Mouse (Mus musculus) monocyte, adult 2 months (primary cell): ENCODE measurements around the gene Lpcat3.

ENCODE experiments used
- DNase-seq, 2 experiments: peaks; one replicate each; pipeline ENCODE4 v3.0.0; 2022; ENCODE audit warnings: low spot score in 2 of 2, low read depth in 1 of 2

Lpcat3 gene

GRCm38 (mm10) chr6:124737040-124737439 is 74.2 kb downstream of the Lpcat3 start:
- no peak for DNase-seq

DNA sequence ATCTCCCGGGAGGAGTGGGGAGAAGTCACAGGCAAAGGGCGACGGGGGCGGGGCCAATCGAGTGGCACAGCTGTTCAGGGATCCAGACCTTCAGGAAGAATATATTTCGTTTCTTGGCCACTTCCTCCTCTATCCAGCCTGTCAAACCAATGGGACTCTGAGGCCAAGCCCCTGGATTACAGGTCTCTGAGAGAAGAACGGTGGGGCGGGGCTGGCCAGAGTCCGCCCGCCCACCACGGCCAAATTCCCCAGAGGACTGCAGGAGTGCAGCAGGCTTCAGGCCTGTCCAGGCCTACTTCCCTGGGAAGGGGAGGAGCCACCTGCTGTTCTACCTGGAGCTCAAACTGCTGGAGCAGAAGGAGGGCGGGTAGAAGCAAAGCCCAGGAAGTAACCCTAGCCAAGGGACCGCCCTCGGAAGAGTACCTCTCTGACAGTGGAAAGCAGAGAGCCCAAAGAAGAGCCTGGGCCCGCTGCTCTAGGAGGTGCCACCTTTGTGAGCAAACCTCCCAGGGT is 75.7 kb downstream of the Lpcat3 start, which contains the start of gene Ptpn6:
TSS of gene Ptpn6 (minus strand) at position 204 of the 513 bp plus-strand sequence.
- DNase-seq, result no peak

DNA sequence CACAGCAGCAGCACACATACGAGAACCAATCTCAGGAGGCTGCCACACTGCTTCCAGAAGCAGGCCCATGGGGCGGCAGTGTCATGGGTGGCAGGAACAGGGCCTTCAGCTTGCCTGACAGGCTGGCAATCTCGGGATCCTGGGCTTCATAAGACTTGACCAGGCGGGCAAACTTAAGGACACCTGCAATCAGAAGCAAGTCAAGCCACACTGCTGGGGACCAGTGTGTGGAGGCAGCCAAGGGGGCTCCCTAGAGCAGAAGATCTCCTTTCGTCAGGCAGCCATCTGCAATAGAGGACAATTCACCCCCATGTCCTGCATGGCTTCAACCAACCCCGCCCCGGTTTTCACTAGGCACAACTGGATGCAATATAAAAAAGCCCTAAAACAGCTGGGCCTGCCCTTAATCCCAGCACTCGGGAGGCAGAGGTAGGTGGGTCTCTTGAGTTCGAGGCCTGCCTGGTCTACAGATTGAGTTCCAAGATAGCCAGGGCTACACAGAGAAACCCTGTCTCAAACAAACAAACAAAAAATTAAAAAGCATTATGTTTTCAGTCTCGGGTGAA is 76.5 kb downstream of the Lpcat3 start:
- no peak for DNase-seq

DNA sequence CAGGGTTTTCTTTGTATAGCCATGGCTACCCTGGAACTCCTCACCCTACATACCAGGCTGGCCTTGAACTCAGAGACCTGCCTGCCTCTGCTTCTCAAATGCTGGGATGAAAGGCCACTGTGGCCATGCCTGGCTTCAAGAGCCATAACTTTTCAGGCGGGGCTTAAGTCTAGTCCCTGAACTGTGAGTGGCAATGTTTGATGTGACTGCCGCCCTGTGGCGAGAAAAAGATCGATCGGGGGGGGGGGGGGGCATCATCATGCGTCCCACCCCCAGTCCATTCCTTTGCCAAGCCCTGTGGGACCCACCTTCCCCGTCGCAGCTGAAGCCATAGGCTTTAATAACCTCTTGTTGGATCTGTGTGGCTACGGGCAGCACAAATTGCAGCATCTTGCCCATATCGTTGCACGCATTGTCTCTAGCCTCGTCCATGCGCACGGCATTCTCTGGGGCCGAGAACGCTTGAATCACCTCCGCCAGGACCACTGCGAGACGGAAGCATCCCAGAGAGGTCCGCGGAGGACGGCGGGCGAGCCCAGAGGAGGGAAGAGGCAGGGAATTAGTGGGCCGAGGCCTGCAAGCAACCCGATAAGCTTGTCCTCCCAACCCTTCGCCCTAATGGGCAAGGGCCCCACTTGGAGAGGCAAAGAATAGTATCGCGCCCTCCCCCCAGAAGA is 77.5 kb downstream of the Lpcat3 start:
- DNase-seq, result no peak

DNA sequence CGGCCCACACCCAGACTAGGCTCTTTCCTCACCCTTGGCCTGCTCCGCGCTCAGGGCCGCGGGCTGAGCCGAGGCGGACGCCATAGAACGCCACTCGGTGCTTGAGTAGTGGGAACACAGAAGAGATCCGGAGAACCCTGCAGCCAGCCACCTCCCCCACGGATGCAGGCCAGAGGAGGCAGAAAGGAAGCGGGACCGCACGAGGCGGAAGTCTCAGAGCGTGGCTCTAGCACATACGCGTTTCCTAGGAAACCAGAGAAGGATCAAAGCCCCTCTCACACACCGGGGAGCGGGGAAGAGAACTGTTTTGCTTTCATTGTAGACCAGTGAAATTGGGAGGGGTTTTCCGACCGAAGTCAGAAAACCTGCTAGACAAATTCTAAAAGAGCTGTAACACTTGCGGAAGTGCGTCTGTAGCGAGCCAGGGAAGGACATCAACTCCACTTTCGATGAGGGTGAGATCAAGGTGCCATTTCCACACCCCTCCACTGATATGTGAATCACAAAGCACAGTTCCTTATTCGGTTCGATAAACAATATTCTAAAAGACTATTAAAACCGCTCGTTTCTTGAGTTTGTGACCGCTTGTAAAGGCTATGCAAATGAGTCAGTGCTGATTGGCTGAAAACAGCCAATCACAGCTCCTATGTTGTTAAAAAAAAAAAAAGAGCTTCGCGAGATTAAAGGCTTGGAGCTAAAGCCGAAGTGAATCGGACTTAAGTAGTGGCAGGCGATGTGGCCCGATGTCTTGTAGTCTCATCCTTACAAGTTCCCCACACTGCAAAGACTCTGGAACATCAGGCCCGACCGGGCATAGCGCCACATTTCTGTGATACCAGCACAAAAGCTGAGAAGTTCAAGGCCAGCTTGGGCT is 78.3 kb downstream of the Lpcat3 start, which contains the start of gene Grcc10:
TSS of gene Grcc10 (minus strand) at position 487 of the 874 bp plus-strand sequence.
- peak; percentile 82 to 83 for DNase-seq

DNA sequence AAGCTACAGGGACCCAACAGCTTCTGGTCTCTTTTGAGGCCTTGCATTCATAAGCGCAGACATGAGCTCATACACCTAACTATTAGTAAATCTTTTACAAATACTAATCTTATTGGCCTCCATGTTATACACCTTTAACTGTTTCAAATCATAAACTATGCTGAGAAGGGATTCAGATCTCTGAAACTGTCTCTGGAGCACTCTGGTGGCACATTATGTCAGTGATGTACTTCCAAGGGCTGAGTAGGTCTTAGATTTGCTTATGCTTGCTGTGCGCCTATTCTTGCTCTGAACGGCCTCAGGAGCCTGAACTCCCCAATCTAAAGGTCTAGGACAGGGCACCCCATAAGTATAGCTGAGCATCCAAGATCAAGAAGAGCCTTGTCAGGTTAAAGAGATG is 79.0 kb downstream of the Lpcat3 start:
- DNase-seq, result no peak

DNA sequence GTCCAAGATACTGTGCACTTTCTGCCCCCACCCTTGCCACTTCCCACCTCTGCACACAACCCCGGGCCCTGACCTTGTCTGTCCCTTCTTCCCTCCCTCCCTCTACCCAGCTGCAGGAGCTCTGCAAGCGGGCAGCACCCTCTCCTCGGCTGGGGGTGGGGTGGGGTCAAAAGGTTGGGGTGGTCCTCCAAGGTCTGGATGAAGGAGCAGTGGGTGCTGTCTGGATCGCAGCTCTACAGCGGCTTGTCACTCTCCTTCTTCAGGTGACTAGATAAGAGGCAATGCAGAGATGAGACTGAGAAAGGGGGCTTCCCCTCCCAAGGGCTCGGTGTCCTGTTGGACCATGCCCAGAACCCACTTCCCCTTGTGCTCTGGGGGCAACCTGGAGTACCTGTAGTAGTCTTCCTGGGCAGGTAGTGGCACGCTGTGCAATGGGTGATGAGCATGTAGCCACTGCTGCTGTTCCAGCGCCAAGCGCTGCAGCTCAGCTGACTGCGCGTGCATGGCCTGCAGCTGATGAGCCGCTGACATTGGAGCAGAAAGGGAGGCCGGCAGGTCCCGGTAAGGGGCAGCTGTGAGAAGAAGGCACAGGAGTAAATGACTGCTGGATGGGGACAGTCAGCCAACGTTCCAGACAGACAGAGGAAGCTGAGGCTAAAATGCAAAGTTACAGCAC is 80.2 kb downstream of the Lpcat3 start:
- DNase-seq, result no peak

GRCm38 (mm10) chr6:124743647-124744046 is 80.8 kb downstream of the Lpcat3 start:
- DNase-seq, result no peak

DNA sequence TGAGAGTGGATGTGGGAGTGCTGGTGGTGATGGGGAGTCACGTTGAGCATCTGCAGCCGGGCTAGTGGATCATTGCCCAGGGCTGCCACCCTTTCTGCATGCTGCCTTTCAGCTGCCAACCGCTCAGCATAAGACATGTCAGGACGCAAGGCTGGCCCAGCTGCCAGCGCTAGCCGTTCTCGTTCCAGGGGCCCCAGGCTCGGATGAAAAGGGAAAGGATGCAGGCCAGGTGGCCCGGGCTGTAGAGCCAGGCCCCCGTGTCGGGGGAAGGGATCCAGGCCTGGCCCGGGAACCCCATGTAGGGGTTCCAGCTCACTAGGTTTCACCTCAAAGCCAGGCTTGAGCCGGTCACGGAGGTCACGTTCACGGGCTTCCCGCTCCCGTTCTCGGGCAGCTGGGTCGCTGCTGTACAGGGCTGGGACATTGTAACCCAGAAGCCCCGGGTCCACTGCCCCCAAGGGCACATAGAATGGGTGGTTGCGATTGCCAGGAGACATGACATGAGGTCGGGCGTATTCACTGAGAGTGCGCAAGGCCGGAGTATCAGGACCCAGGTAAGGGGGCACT is 82.0 kb downstream of the Lpcat3 start:
- no peak for DNase-seq

GRCm38 (mm10) chr6:124745490-124746295 is 82.9 kb downstream of the Lpcat3 start:
- DNase-seq, result peak; percentile 83 to 91

- no peak for DNase-seq
Observed at GRCm38 (mm10) chr6:124746296-124746605, 83.4 kb downstream of the Lpcat3 start.

DNA sequence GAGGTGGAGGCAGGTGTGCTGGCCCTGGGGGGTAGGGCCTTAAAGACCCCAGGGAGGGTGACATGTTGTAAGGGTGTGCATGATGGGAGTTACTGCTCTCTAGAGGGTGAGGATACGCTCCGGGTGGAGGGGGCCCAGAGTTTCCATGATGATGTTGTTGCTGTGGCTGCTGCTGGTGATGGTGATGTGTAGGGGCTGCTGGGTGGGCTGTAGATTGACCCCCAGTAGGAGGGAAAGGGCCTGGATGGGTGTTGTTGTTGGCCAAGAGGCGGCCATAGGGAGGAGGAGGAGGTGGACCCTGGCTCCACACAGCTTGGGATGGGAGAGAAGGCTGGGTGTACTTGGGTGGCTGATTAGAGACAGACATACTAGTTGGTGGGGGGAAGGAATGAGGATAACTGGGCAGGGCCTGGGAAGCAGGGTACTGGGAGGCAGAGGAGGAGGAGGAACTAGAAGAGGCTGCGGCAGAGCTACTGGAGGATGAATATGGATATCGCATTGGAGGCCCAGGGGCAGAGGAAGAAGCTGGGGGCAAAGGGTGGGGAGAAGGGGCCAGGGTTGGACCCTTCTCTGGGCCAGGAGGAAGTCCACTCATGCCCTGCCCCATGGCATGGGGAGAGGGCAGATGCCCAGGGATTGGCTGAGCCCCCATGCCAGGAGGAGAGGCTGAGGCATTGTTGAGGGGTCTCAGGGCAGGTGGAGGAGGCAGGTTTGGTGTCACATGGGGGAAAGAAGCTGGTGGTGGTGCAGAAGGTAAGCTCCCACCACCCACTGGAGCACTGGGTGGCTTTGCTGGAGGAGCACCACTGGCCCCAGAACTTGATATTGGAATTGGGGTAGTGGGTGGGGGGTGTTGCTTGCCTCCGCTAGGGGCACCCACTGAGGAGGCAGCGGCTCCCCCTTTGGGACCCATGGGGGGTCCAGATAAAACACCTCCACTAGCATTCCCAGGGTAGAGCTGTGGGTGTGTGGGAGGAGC is 84.1 kb downstream of the Lpcat3 start:
- no peak for DNase-seq

- no peak for DNase-seq
Observed at GRCm38 (mm10) chr6:124750405-124750804, 87.6 kb downstream of the Lpcat3 start.

- DNase-seq, result no peak
Observed at GRCm38 (mm10) chr6:124753861-124754260, 91.0 kb downstream of the Lpcat3 start.
